Mouse (Mus musculus) forebrain, embryonic 15.5 days (tissue): ENCODE data around the gene Orc4. TPM values are rescaled to one million over a fixed set of nuclear protein-coding genes. Genes with fewer than 3 reads are reported as not detected.
"Not testable (repeated sequence)": the region's sequence is repeated elsewhere in the genome, so short reads cannot be mapped to it uniquely, and the experiment has no call there.

Source experiments
- ATAC-seq: fragments of 200-750 bp; cut with Nextera tagmentation; replicated peaks from 2 replicates; pipeline ENCODE4 v1.8.0; 2017; ENCODE audit warnings: mild to moderate bottlenecking, moderate TSS enrichment, moderate library complexity
- H3K27ac ChIP-seq: fragments of 300-500 bp; sonication (generic); replicated peaks from 2 replicates; pipeline ENCODE4 v1.5.1; 2015; ENCODE audit warnings: mild to moderate bottlenecking, inconsistent platforms
- H3K27me3 ChIP-seq: fragments of 300-500 bp; sonication (generic); 2 replicates; pipeline ENCODE4 v1.6.1; 2015; ENCODE audit warnings: inconsistent platforms
- H3K36me3 ChIP-seq: fragments of 300-500 bp; sonication (generic); 2 replicates; pipeline ENCODE4 v1.6.1; 2015; ENCODE audit warnings: mild to moderate bottlenecking, inconsistent platforms
- H3K4me1 ChIP-seq: fragments of 300-500 bp; sonication (generic); 2 replicates; pipeline ENCODE4 v1.6.1; 2015; ENCODE audit warnings: inconsistent platforms
- H3K4me2 ChIP-seq: fragments of 300-500 bp; sonication (generic); replicated peaks from 2 replicates; pipeline ENCODE4 v1.6.1; 2015; ENCODE audit warnings: mild to moderate bottlenecking, inconsistent platforms
- H3K4me3 ChIP-seq: fragments of 300-500 bp; sonication (generic); 2 replicates; pipeline ENCODE4 v1.5.1; 2015; ENCODE audit warnings: mild to moderate bottlenecking, inconsistent platforms
- H3K9ac ChIP-seq: fragments of 300-500 bp; sonication (generic); replicated peaks from 2 replicates; pipeline ENCODE4 v1.6.1; 2015; ENCODE audit warnings: mild to moderate bottlenecking, inconsistent platforms
- H3K9me3 ChIP-seq: fragments of 300-500 bp; sonication (generic); 2 replicates; pipeline ENCODE4 v1.6.1; 2016; ENCODE audit warnings: inconsistent platforms
- WGBS: fragments of 180-500 bp; shearing (Covaris S2); methylation state at CpG from one replicate; pipeline ENCODE4 v1.1.7; 2015; ENCODE audit warnings: mixed read lengths; 5-methylcytosine and 5-hydroxymethylcytosine counted together
- polyA plus RNA-seq: library from polyadenylated mRNA; unstranded; fragments of >200 nt; fragmentation: Nextera tagmentation; extraction: Ambion mirVana; gene quantifications from 2 replicates; pipeline ENCODE4 v1.2.1, GENCODE M21; 2015

Gene Orc4
- polyA plus RNA-seq, 1 experiment from 2014 or later: 105 TPM

DNA sequence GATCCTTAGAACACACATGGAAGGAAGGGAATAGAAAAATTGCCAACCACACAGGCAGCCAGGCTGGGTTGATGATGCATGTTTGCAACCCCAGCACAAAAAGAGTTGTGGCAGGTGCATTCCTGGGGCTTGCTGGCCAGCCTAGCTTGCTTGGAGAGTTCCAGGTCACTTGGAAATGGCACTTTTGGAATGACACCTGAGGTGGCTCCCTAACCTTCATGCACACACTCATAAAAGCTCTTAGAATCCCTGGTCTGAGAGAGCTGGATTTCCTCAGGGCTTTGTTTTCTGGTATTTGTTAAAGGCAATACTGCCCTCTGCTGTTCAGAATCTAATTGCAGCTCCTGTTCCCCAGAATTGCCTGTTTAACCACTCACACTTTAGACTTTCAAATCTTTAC lies 64.1 kb downstream of the Orc4 start:
- H3K9ac ChIP-seq: no peak overlapping the region
- no peaks in the 10 kb centered on the region for H3K9me3 ChIP-seq
- 0 out of 2 replicates have a peak overlapping the region, but pooled peaks have one; percentile 12 for H3K27ac ChIP-seq
- ATAC-seq: peak; percentile 77
- H3K27me3 ChIP-seq: no peaks in the 10 kb centered on the region
- no peak overlapping the region for H3K4me2 ChIP-seq
- no peaks in the 10 kb centered on the region; the same call in 1 of the 2 replicates for H3K36me3 ChIP-seq
- H3K4me3 ChIP-seq: no peak overlapping the region
- H3K4me1 ChIP-seq: no peaks in the 10 kb centered on the region

DNA sequence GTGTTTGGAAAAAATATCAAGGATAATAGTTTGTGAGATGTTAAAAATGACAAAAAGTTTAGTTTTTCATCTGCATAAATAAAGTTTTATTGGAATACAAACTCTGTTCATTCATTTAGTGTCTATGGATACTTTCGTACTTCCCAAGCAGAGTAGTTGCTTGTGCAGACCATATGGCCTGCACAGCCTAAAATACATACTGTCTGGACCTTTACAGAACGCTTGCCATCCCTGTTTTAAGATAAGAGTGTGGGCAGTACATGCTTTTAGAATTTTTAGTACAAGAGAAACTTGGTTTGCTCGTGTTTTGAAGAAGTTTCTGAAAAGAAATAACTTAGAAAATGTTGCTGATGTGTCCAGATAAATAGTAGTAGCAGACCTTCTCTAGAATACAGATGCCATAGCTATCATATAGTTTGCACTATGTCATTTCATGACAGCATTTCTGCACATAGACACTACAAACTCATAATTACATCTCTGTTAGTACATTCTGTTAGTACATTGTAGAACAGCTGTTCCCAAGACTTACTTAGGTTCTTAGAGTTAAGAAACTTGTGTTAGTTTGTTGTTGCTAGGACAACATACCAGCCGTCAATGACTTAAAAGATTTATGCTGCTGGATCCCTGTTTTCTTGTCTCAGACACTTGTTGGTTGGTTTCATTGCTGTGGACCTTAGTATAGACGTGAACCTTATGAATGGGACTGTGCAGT lies 81.7 kb downstream of the Orc4 start:
- no peak for ATAC-seq
- H3K9me3 ChIP-seq: no peaks in the 10 kb centered on the region
- no peaks in the 10 kb centered on the region for H3K36me3 ChIP-seq
- H3K27ac ChIP-seq: no peak overlapping the region
- no peak overlapping the region for H3K4me3 ChIP-seq
- no peak overlapping the region for H3K9ac ChIP-seq
- no peak overlapping the region for H3K4me2 ChIP-seq
- no peaks in the 10 kb centered on the region; the same call in 1 of the 2 replicates for H3K4me1 ChIP-seq
- no peaks in the 10 kb centered on the region for H3K27me3 ChIP-seq
- WGBS: 88% methylated on average over 5 of the region's 5 CpGs

DNA sequence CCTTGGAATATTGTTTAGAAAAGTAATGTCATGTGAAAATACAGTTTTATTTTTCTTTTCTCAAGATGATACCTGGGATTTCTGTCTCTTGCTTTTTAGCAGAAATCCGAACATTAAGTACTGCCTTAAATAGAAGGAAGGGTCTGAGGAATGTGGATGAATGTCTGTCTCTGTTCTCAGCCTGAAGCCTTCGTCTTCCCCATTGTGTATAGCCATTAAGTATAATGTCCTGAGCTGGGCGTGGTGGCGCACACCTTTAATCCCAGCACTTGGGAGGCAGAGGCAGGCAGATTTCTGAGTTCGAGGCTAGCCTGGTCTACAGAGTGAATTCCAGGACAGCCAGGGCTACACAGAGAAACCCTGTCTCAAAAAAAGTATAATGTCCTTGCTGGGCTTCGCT lies 84.5 kb downstream of the Orc4 start:
- not testable (repeated sequence) for H3K36me3 ChIP-seq, H3K9me3 ChIP-seq, H3K4me2 ChIP-seq, ATAC-seq, H3K9ac ChIP-seq, H3K27ac ChIP-seq, H3K27me3 ChIP-seq, H3K4me1 ChIP-seq, H3K4me3 ChIP-seq
- WGBS: 96% methylated on average over 6 of the region's 6 CpGs

Other genes with a start within 250 kb of the Orc4 start
- gene Acvr2a, start 136.2 kb downstream of the Orc4 start, polyA plus RNA-seq: 41.7 and 44.7 TPM in 2 replicates
- 33.9 and 36.3 TPM in 2 replicates for gene Mbd5, start 769 bp downstream of the Orc4 start, polyA plus RNA-seq